Mouse (Mus musculus) hindbrain, embryonic 12.5 days (tissue): ENCODE measurements around the gene Pip4p1. TPM values are rescaled to one million over a fixed set of nuclear protein-coding genes. Genes with fewer than 3 reads are reported as not detected.
"Not testable (repeated sequence)": the region's sequence is repeated elsewhere in the genome, so short reads cannot be mapped to it uniquely, and the experiment has no call there.

Source experiments
- ATAC-seq: fragments of 200-750 bp; cut with Nextera tagmentation; 2 replicates; pipeline ENCODE4 v1.8.0; 2017; ENCODE audit warnings: moderate TSS enrichment; ENCODE audit not compliant: low FRiP score
- H3K27ac ChIP-seq: fragments of 300-500 bp; sonication (generic); 2 replicates; pipeline ENCODE4 v1.5.1; 2016; ENCODE audit warnings: mild to moderate bottlenecking
- H3K27me3 ChIP-seq: fragments of 300-500 bp; sonication (generic); 2 replicates; pipeline ENCODE4 v1.6.1; 2016; ENCODE audit warnings: mild to moderate bottlenecking
- H3K36me3 ChIP-seq: fragments of 300-500 bp; sonication (generic); 2 replicates; pipeline ENCODE4 v1.6.1; 2016; ENCODE audit warnings: mild to moderate bottlenecking
- H3K4me1 ChIP-seq: fragments of 300-500 bp; sonication (generic); 2 replicates; pipeline ENCODE4 v1.6.1; 2016
- H3K4me2 ChIP-seq: fragments of 300-500 bp; sonication (generic); replicated peaks from 2 replicates; pipeline ENCODE4 v1.6.1; 2016; ENCODE audit warnings: mild to moderate bottlenecking
- H3K4me3 ChIP-seq: fragments of 300-500 bp; sonication (generic); 2 replicates; pipeline ENCODE4 v1.5.1; 2016; ENCODE audit warnings: mild to moderate bottlenecking
- H3K9ac ChIP-seq: fragments of 300-500 bp; sonication (generic); 2 replicates; pipeline ENCODE4 v1.6.1; 2016; ENCODE audit warnings: mild to moderate bottlenecking, moderate library complexity
- H3K9me3 ChIP-seq: fragments of 300-500 bp; sonication (generic); replicated peaks from 2 replicates; pipeline ENCODE4 v1.6.1; 2016; ENCODE audit warnings: mild to moderate bottlenecking
- WGBS: fragments of 180-500 bp; shearing (Covaris S2); methylation state at CpG from one replicate; pipeline ENCODE4 v1.1.7; 2016; 5-methylcytosine and 5-hydroxymethylcytosine counted together
- polyA plus RNA-seq: library from polyadenylated mRNA; unstranded; fragments of >200 nt; fragmentation: Nextera tagmentation; extraction: Ambion mirVana; gene quantifications from 2 replicates; pipeline ENCODE4 v1.2.1, GENCODE M21; 2016

Pip4p1 gene
- polyA plus RNA-seq, 1 experiment from 2014 or later, result 71.8 TPM

GRCm38 (mm10) chr14:50931493-50932020 is 901 bp upstream of the Pip4p1 start:
- peak overlapping the region; percentile 88 for H3K27ac ChIP-seq
- H3K4me3 ChIP-seq, result peak overlapping the region; percentile 97
- peak overlapping the region; percentile 64 for H3K9ac ChIP-seq
- peaks cover 26% of the 10 kb centered on the region for H3K36me3 ChIP-seq
- no peaks in the 10 kb centered on the region for H3K9me3 ChIP-seq
- ATAC-seq, result no peak
- H3K4me2 ChIP-seq, result peak overlapping the region; percentile 63
- H3K27me3 ChIP-seq, result no peaks in the 10 kb centered on the region
- peaks cover 20% of the 10 kb centered on the region for H3K4me1 ChIP-seq
- 14% methylated on average over 12 of the region's 12 CpGs for WGBS

- Histone ChIP-seq H3K27ac (peak overlapping the region; percentile 84), H3K4me1 (peaks cover 31% of the 10 kb centered on the region)
- WGBS, result under 1% methylated on average over 35 of the region's 38 CpGs
Observed at GRCm38 (mm10) chr14:50930377-50930753, 291 bp downstream of the Pip4p1 start.

GRCm38 (mm10) chr14:50929951-50930350 is 705 bp downstream of the Pip4p1 start:
- peak overlapping the region; percentile 84 for H3K27ac ChIP-seq
- no peaks in the 10 kb centered on the region for H3K27me3 ChIP-seq
- peak overlapping the region; percentile 96 for H3K9ac ChIP-seq
- 20% methylated on average over 10 of the region's 10 CpGs for WGBS
- H3K36me3 ChIP-seq, result peaks cover 31% of the 10 kb centered on the region
- no peaks in the 10 kb centered on the region for H3K9me3 ChIP-seq
- peaks cover 31% of the 10 kb centered on the region for H3K4me1 ChIP-seq
- peak overlapping the region; percentile 85 for H3K4me2 ChIP-seq
- ATAC-seq, result no peak
- peak overlapping the region; percentile 97 for H3K4me3 ChIP-seq

More at GRCm38 (mm10) chr14:50930377-50930753, 291 bp downstream of the Pip4p1 start:
- no peaks in the 10 kb centered on the region for H3K27me3 ChIP-seq
- ATAC-seq, result peak; percentile 59
- H3K36me3 ChIP-seq, result peaks cover 31% of the 10 kb centered on the region
- peak overlapping the region; percentile 97 for H3K4me3 ChIP-seq
- peak overlapping the region; percentile 96 for H3K9ac ChIP-seq
- peak overlapping the region; percentile 85 for H3K4me2 ChIP-seq
- H3K9me3 ChIP-seq, result no peaks in the 10 kb centered on the region

- peaks cover 31% of the 10 kb centered on the region for H3K36me3 ChIP-seq
- H3K4me1 ChIP-seq, result peaks cover 37% of the 10 kb centered on the region
- WGBS, result 82% methylated on average over 3 of the region's 3 CpGs
- no peaks in the 10 kb centered on the region for H3K27me3 ChIP-seq
- H3K27ac ChIP-seq, result no peak overlapping the region
- no peak overlapping the region for H3K9ac ChIP-seq
- no peak for ATAC-seq
- H3K4me2 ChIP-seq, result no peak overlapping the region
- no peaks in the 10 kb centered on the region for H3K9me3 ChIP-seq
- no peak overlapping the region for H3K4me3 ChIP-seq
Observed at GRCm38 (mm10) chr14:50927366-50927765, 3.3 kb downstream of the Pip4p1 start.

- Histone ChIP-seq H3K9ac (peak overlapping the region; percentile 78), H3K4me2 (peak overlapping the region; percentile 74), H3K27me3 (no peaks in the 10 kb centered on the region), H3K4me3 (peak overlapping the region; percentile 72), H3K4me1 (peaks cover 32% of the 10 kb centered on the region), H3K36me3 (peaks cover 31% of the 10 kb centered on the region), H3K9me3 (no peaks in the 10 kb centered on the region), H3K27ac (peak overlapping the region; percentile 90)
- WGBS, result 2% methylated on average over 38 of the region's 38 CpGs
- ATAC-seq, result peak; percentile 47
Observed at GRCm38 (mm10) chr14:50925111-50925920, 5.3 kb downstream of the Pip4p1 start.

GRCm38 (mm10) chr14:50924281-50925064 is 6.2 kb downstream of the Pip4p1 start, which contains the start of the genes Osgep and Apex1:
TSS of gene Osgep (minus strand) at chr14:50924893.
TSS of gene Apex1 (plus strand) at chr14:50924968.
- Histone ChIP-seq H3K36me3 (peaks cover 31% of the 10 kb centered on the region), H3K4me2 (peak within 1 kb of the TSS; percentile 74), H3K27me3 (no peaks in the 10 kb centered on the region), H3K9me3 (no peaks in the 10 kb centered on the region), H3K4me3 (peak within 1 kb of the TSS; percentile 72), H3K9ac (peak within 1 kb of the TSS; percentile 78), H3K4me1 (peaks cover 25% of the 10 kb centered on the region), H3K27ac (peak within 1 kb of the TSS; percentile 90)
- peak; percentile 95 for ATAC-seq
- under 1% methylated on average over 57 of the region's 57 CpGs for WGBS

GRCm38 (mm10) chr14:50923437-50923836 is 7.2 kb downstream of the Pip4p1 start:
- Histone ChIP-seq H3K4me2 (peak overlapping the region; percentile 74), H3K4me3 (peak overlapping the region; percentile 72), H3K36me3 (peaks cover 27% of the 10 kb centered on the region), H3K4me1 (peaks cover 21% of the 10 kb centered on the region)
- ATAC-seq, H3K9me3 ChIP-seq, H3K27ac ChIP-seq, H3K27me3 ChIP-seq, H3K9ac ChIP-seq: not testable (repeated sequence)
- 87% methylated on average over 1 of the region's 1 CpGs for WGBS

- peaks cover 40% of the 10 kb centered on the region for H3K36me3 ChIP-seq
- 63% methylated on average over 3 of the region's 3 CpGs for WGBS
Observed at GRCm38 (mm10) chr14:50911356-50911755, 19.3 kb downstream of the Pip4p1 start.

GRCm38 (mm10) chr14:50908126-50908525 is 22.5 kb downstream of the Pip4p1 start:
- no peak for ATAC-seq
- H3K27ac ChIP-seq, result no peak overlapping the region
- WGBS, result 85% methylated on average over 4 of the region's 4 CpGs
- H3K36me3 ChIP-seq, result peaks cover 11% of the 10 kb centered on the region
- H3K4me3 ChIP-seq, result no peak overlapping the region
- no peak overlapping the region for H3K9ac ChIP-seq
- H3K4me2 ChIP-seq, result no peak overlapping the region
- H3K27me3 ChIP-seq, result no peaks in the 10 kb centered on the region
- H3K4me1 ChIP-seq, result peaks cover 6% of the 10 kb centered on the region; the same call in 1 of the 2 replicates
- H3K9me3 ChIP-seq, result no peaks in the 10 kb centered on the region

More at GRCm38 (mm10) chr14:50911356-50911755, 19.3 kb downstream of the Pip4p1 start:
- H3K27ac ChIP-seq, result no peak overlapping the region
- H3K4me2 ChIP-seq, result no peak overlapping the region
- no peaks in the 10 kb centered on the region for H3K4me1 ChIP-seq
- no peaks in the 10 kb centered on the region for H3K27me3 ChIP-seq
- no peak for ATAC-seq
- no peak overlapping the region for H3K9ac ChIP-seq
- H3K9me3 ChIP-seq, result no peaks in the 10 kb centered on the region
- no peak overlapping the region for H3K4me3 ChIP-seq

- not testable (repeated sequence) for H3K27me3 ChIP-seq, H3K27ac ChIP-seq, H3K36me3 ChIP-seq, H3K4me2 ChIP-seq, H3K9ac ChIP-seq, H3K9me3 ChIP-seq, H3K4me3 ChIP-seq, ATAC-seq, H3K4me1 ChIP-seq
Observed at GRCm38 (mm10) chr14:50905327-50905726, 25.3 kb downstream of the Pip4p1 start.

GRCm38 (mm10) chr14:50904828-50905129 is 25.9 kb downstream of the Pip4p1 start:
- H3K27ac ChIP-seq, result no peak overlapping the region
- ATAC-seq, result no peak
- H3K4me2 ChIP-seq, result no peak overlapping the region
- no peaks in the 10 kb centered on the region for H3K36me3 ChIP-seq
- 85% methylated on average over 4 of the region's 4 CpGs for WGBS
- no peaks in the 10 kb centered on the region for H3K9me3 ChIP-seq
- peaks cover 6% of the 10 kb centered on the region; the same call in 1 of the 2 replicates for H3K4me1 ChIP-seq
- H3K4me3 ChIP-seq, result no peak overlapping the region
- no peaks in the 10 kb centered on the region for H3K27me3 ChIP-seq
- no peak overlapping the region for H3K9ac ChIP-seq
